Mouse (Mus musculus) ovary, postnatal 10 days (tissue): Measurements from ENCODE around the gene Bcas3.

Experiments used
- DNase-seq: peaks from one replicate; pipeline ENCODE4 v3.0.0; 2022; ENCODE audit warnings: low spot score

The Bcas3 gene

GRCm38 (mm10) chr11:85843347-85843692 lies 490.4 kb downstream of the Bcas3 start:
- peak; percentile 65 for DNase-seq

DNA sequence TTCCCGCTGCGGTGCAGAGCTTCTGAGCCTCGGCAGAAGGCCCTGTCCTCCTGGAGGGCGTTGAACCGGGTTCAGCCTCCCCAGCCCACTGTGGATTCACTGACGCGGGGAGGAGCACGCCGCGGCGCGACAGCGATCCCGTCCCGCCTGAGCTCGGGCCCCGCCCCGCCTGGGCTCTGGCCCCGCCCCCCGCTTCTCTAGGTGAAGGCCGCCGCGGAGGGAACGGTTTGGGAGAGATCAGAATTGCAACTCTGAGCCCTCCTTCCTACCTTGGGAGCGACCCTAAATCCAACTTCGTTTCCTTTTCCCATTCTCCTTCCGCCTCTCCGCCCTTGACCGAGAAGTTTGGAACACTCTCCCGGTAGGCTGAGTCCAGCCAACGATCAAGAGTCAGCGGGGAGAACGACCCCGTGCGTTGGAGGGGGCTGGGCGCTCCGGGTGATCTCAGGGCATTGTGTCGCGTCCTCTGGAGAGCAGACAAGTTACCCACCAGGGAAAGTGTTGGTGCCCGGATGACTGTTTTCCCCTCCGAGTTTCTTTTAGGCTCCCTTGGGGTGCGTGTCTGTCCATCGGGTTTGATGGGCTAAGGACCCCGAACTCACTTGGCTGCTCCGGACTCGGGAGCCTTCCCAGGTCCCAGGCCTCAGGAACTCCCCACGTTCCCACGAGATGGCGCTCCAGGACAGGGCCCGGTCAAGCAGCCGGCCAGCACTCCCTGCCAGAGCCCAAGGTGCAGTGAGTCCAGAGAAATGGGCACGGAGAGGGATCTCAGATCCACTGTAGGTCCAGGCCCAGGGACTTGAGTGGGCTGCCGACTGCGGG lies 491.4 kb downstream of the Bcas3 start:
- peak; percentile 90 for DNase-seq

GRCm38 (mm10) chr11:85844971-85845370 lies 492.0 kb downstream of the Bcas3 start:
- DNase-seq, result no peak

- peak; percentile 6 for DNase-seq
Measured at GRCm38 (mm10) chr11:85845921-85846320, 493.0 kb downstream of the Bcas3 start.

GRCm38 (mm10) chr11:85846509-85846908 lies 493.5 kb downstream of the Bcas3 start:
- no peak for DNase-seq

DNA sequence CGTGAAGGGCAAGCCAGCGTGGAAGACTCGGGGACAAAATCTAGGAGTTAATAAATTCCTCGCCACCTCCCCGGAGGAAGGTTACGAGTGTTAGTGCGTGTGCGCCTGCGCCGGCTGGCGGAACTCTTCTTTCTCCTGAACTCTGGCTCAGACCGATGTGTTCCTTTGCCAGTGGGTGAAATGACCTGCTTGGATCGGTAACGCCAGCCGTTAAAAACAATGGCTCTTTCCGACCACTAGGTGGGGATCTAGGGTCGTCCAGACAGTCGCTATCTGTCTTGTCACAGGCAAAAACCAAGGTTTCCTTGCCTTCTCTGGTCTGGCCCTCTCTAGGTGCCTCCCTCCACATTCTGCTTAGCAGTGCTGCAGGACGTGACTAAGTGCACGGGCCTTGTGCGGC lies 496.1 kb downstream of the Bcas3 start:
- DNase-seq, result peak; percentile 18

DNA sequence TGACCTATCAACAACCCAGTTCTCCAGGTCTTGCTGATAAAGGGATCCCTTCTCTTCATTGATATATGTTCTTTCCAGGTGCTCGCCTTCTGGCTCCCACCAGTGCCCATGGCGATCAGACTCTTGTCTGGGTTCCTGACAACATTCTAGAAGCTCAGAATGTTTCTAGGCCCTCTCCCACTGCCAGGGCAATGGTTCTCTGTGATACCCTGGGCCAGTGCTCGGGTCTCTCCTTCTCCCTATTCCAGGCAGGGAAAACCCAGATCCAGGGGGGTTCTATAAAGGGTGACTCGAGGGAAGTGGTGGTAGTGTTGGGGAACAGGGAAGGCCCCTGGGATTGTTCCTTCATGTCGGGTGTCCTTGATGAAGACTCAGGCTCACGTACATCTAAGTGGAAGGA lies 497.3 kb downstream of the Bcas3 start, which contains the start of gene Gm11444:
Gene Gm11444 (minus strand): TSS at position 101 of the 400 bp plus-strand sequence.
- DNase-seq, result no peak

DNA sequence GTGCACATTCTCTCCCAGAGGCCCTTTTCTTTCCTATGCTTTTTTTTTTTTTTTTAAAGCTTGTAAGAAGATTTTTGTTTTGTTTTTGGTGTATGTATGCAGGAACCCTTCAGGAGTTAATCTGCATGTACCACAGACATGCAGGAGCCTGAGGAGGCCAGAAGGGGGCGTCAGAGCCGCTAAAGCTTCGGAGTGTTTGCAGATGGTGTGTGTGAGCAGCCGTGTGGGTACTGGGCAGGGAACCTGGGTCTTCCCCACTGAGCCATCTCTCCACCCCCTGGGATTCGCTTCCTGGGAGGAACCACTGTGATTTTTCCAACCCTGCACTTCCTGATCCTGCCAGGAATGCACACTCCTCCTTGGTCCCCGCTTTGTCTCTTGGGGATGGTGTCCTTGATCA lies 497.8 kb downstream of the Bcas3 start:
- DNase-seq, result no peak

- DNase-seq, result no peak
Measured at GRCm38 (mm10) chr11:85857997-85858698, 505.2 kb downstream of the Bcas3 start.

- no peak for DNase-seq
Measured at GRCm38 (mm10) chr11:85864363-85864762, 511.4 kb downstream of the Bcas3 start.
